Mouse (Mus musculus): ENCODE measurements around the gene E330017A01Rik.

GRCm38 (mm10) chr16:58655751-58656150 is 17.2 kb upstream of the E330017A01Rik start:
- TF ChIP-seq CTCF (IDR thresholded peaks at IDR 0.05; ENCODE audit: low read depth) (no peak), EP300 (IDR thresholded peaks at IDR 0.05; ENCODE audit: low read depth) (no peak)
